8 mouse cellular contexts compared by ENCODE assay signal in genomic region chr10:128185959-128186358, GRCm38 (mm10). TPM values are rescaled to one million over a fixed set of nuclear protein-coding genes. Genes with fewer than 3 reads are reported as not detected.
DNase-seq lines count a peak whose midpoint lies in the region; ATAC-seq and TF ChIP-seq lines count a peak whose summit lies in the region.

No protein-coding gene starts in this region.

- DNase-seq in forebrain, embryonic 10.5 days (ENCODE audit: extremely low spot score, low spot score), result peak; percentile 85
- peak; percentile 69 to 80 for DNase-seq in cerebellum, adult 2 months
- DNase-seq in gastrocnemius, adult 2 months, result peak; percentile 85
- DNase-seq in left cerebral cortex, adult 8-10 months (ENCODE audit: low spot score in 2 of 2), result peak; percentile 36 to 53
- DNase-seq in spleen, adult 2 months (ENCODE audit: low read depth in 1 of 2, low spot score in 2 of 2), result peak; percentile 65 to 67

- intact Hi-C loops in gastrocnemius, adult 2 months (cut with DNase I), result loop anchor here (2.0 to 10.0 kb wide), 2 partner anchors 95 to 231 kb away; partner anchors contain the start of gene Baz2a

- no peaks in the 10 kb centered on the region for H3K27me3 ChIP-seq in forebrain, embryonic 10.5 days (ENCODE audit: poor library complexity, severe bottlenecking)
- H3K27me3 ChIP-seq in forebrain, embryonic 16.5 days (replicated peaks; ENCODE audit: control insufficient read depth, insufficient read depth, low read length), result no peaks in the 10 kb centered on the region
- no peaks in the 10 kb centered on the region for H3K27me3 ChIP-seq in cerebellum, adult 2 months (ENCODE audit: control insufficient read depth, insufficient read depth, low read length)
- H3K27me3 ChIP-seq in spleen, adult 2 months (ENCODE audit: control insufficient read depth, insufficient read depth, low read length), result no peaks in the 10 kb centered on the region

- H3K9me3 ChIP-seq in forebrain, embryonic 10.5 days, result no peaks in the 10 kb centered on the region
- H3K9me3 ChIP-seq in forebrain, embryonic 16.5 days (ENCODE audit: control insufficient read depth, low read length), result no peaks in the 10 kb centered on the region

- H3K36me3 ChIP-seq in forebrain, embryonic 10.5 days (replicated peaks), result no peaks in the 10 kb centered on the region
- H3K36me3 ChIP-seq in forebrain, embryonic 16.5 days (ENCODE audit: control insufficient read depth, insufficient read depth), result no peaks in the 10 kb centered on the region
- no peaks in the 10 kb centered on the region for H3K36me3 ChIP-seq in spleen, adult 2 months (ENCODE audit: control insufficient read depth, insufficient read depth, low read length)

- no peak overlapping the region for H3K4me2 ChIP-seq in forebrain, embryonic 16.5 days (ENCODE audit: low read length)

- TF ChIP-seq POLR2A in cerebellum, adult 2 months (IDR thresholded peaks at IDR 0.05; ENCODE audit: borderline replicate concordance, insufficient read depth, low read length), result no peak
- TF ChIP-seq POLR2A in spleen, adult 2 months (IDR thresholded peaks at IDR 0.05; ENCODE audit: low read depth, low read length), result no peak

- no peak overlapping the region for H3K27ac ChIP-seq in forebrain, embryonic 10.5 days
- no peak overlapping the region for H3K27ac ChIP-seq in forebrain, embryonic 16.5 days (ENCODE audit: low read length)
- no peak overlapping the region for H3K27ac ChIP-seq in cerebellum, adult 2 months (ENCODE audit: insufficient read depth, low read length)
- peak overlapping the region; percentile 62 for H3K27ac ChIP-seq in gastrocnemius, adult 2 months
- H3K27ac ChIP-seq in spleen, adult 2 months (ENCODE audit: insufficient read depth, low read length), result no peak overlapping the region

- H3K9ac ChIP-seq in forebrain, embryonic 16.5 days (replicated peaks; ENCODE audit: low read depth, low read length), result no peak overlapping the region

- no peak overlapping the region for H3K4me3 ChIP-seq in forebrain, embryonic 10.5 days
- H3K4me3 ChIP-seq in forebrain, embryonic 16.5 days (replicated peaks; ENCODE audit: low read length), result no peak overlapping the region
- H3K4me3 ChIP-seq in cerebellum, adult 2 months (replicated peaks; ENCODE audit: insufficient read depth, low read depth, low read length), result no peak overlapping the region
- no peak overlapping the region for H3K4me3 ChIP-seq in gastrocnemius, adult 2 months
- no peak overlapping the region for H3K4me3 ChIP-seq in spleen, adult 2 months (ENCODE audit: extremely low read depth, insufficient read depth, insufficient read length)

- no peaks in the 10 kb centered on the region for H3K4me1 ChIP-seq in forebrain, embryonic 10.5 days
- H3K4me1 ChIP-seq in forebrain, embryonic 16.5 days (replicated peaks; ENCODE audit: control insufficient read depth, insufficient read depth, low read length), result no peaks in the 10 kb centered on the region
- no peaks in the 10 kb centered on the region for H3K4me1 ChIP-seq in cerebellum, adult 2 months (ENCODE audit: control insufficient read depth, insufficient read depth, low read length)
- no peaks in the 10 kb centered on the region for H3K4me1 ChIP-seq in spleen, adult 2 months (ENCODE audit: control insufficient read depth, insufficient read depth, insufficient read length)

- WGBS in forebrain, embryonic 10.5 days, result 44% methylated on average over 2 of the region's 2 CpGs
- WGBS in forebrain, embryonic 16.5 days, result 50% methylated on average over 2 of the region's 2 CpGs
- whole genome bisulfite sequencing in cerebellum, adult 2 months, result 53% methylated on average over 2 of the region's 2 CpGs
- WGBS in spleen, adult 2 months, result 54% methylated on average over 2 of the region's 2 CpGs

- peak; percentile 91 for TF ChIP-seq CTCF in cerebellum, adult 2 months (IDR thresholded peaks at IDR 0.05; ENCODE audit: borderline replicate concordance, insufficient read depth, low read depth, low read length)
- peak; percentile 98 for TF ChIP-seq CTCF in gastrocnemius, adult 2 months (IDR thresholded peaks at IDR 0.05)
- TF ChIP-seq CTCF in spleen, adult 2 months (IDR thresholded peaks at IDR 0.05; ENCODE audit: extremely low read depth, insufficient read depth, insufficient read length, insufficient replicate concordance), result peak; percentile 75; the same call in 1 of the 2 replicates

- ATAC-seq in forebrain, embryonic 16.5 days, result no peak
- peak; percentile 84 for ATAC-seq in inflammation-experienced regulatory T-cells, adult 6 months
- ATAC-seq in megakaryocyte-erythroid progenitor cell, adult 5-6 weeks (replicated peaks; ENCODE audit: low FRiP score, low TSS enrichment, poor library complexity, severe bottlenecking), result peak; percentile 69

RNA-seq across cellular contexts. Expression of gene Rbms2, which starts 5.9 kb away (rescaled TPM):
- polyA plus RNA-seq in forebrain, embryonic 10.5 days (2016; fragmentation: Nextera tagmentation; extraction: Ambion mirVana), result 26.6 and 28.6 TPM in 2 replicates
- polyA plus RNA-seq in forebrain, embryonic 16.5 days (2015; fragmentation: Nextera tagmentation; extraction: Ambion mirVana), result 8.5 and 9.5 TPM in 2 replicates
- 23.5 and 23.7 TPM in 2 replicates for polyA plus RNA-seq in cerebellum, adult 2 months (2012; rRNA removed)
- 10 to 100 TPM; 51.8 to 71.2 TPM for total RNA-seq in gastrocnemius, adult 2 months (2021)
- 10 to 100 TPM; 24.7 to 29.4 (median 27.8) TPM for polyA plus RNA-seq in inflammation-experienced regulatory T-cells, adult 6 months (2017; shearing (Covaris generic))
- total RNA-seq in left cerebral cortex, adult 8-10 months (2022), result 10 to 100 TPM; 14.3 to 18.7 (median 17.1) TPM
- total RNA-seq in megakaryocyte-erythroid progenitor cell, adult 5-6 weeks (2014; fragmentation: Nextera tagmentation), result 25.2 and 31.5 TPM in 2 replicates
- 9.1 and 10.9 TPM in 2 replicates for total RNA-seq in megakaryocyte-erythroid progenitor cell, adult 5-6 weeks (2017)
- 30.0 and 37.0 TPM in 2 replicates for polyA plus RNA-seq in spleen, adult 2 months (2012; rRNA removed)

RNA-seq across cellular contexts. Expression of gene Gls2, which starts 8.3 kb away (rescaled TPM):
- polyA plus RNA-seq in forebrain, embryonic 10.5 days (2016; fragmentation: Nextera tagmentation; extraction: Ambion mirVana), result 1.5 and 2.3 TPM in 2 replicates
- polyA plus RNA-seq in forebrain, embryonic 16.5 days (2015; fragmentation: Nextera tagmentation; extraction: Ambion mirVana), result 0.68 and 1.1 TPM in 2 replicates
- 68.3 and 77.7 TPM in 2 replicates for polyA plus RNA-seq in cerebellum, adult 2 months (2012; rRNA removed)
- total RNA-seq in gastrocnemius, adult 2 months (2021), result under 1 TPM; 0.59 to 0.67 TPM
- polyA plus RNA-seq in inflammation-experienced regulatory T-cells, adult 6 months (2017; shearing (Covaris generic)), result under 1 TPM in 2 of 3 experiments, not detected in 1; 0.28 to 0.58 TPM
- 10 to 100 TPM; 32.6 to 36.0 (median 34.0) TPM for total RNA-seq in left cerebral cortex, adult 8-10 months (2022)
- 8.8 and 15.0 TPM in 2 replicates for total RNA-seq in megakaryocyte-erythroid progenitor cell, adult 5-6 weeks (2014; fragmentation: Nextera tagmentation)
- total RNA-seq in megakaryocyte-erythroid progenitor cell, adult 5-6 weeks (2017), result 9.1 and 16.7 TPM in 2 replicates
- 4.7 and 6.6 TPM in 2 replicates for polyA plus RNA-seq in spleen, adult 2 months (2012; rRNA removed)

RNA-seq across cellular contexts. Expression of gene Spryd4, which starts 25.6 kb away (rescaled TPM):
- polyA plus RNA-seq in forebrain, embryonic 10.5 days (2016; fragmentation: Nextera tagmentation; extraction: Ambion mirVana), result 29.9 and 32.3 TPM in 2 replicates
- polyA plus RNA-seq in forebrain, embryonic 16.5 days (2015; fragmentation: Nextera tagmentation; extraction: Ambion mirVana), result 16.6 and 18.0 TPM in 2 replicates
- polyA plus RNA-seq in cerebellum, adult 2 months (2012; rRNA removed), result 13.5 and 15.6 TPM in 2 replicates
- 10 to 100 TPM; 29.5 to 36.4 TPM for total RNA-seq in gastrocnemius, adult 2 months (2021)
- 10 to 100 TPM in 2 of 3 experiments, 1 to 10 TPM in 1; 7.1 to 13.6 (median 13.5) TPM for polyA plus RNA-seq in inflammation-experienced regulatory T-cells, adult 6 months (2017; shearing (Covaris generic))
- 1 to 10 TPM; 8.4 to 9.4 (median 9.2) TPM for total RNA-seq in left cerebral cortex, adult 8-10 months (2022)
- 37.3 and 44.4 TPM in 2 replicates for total RNA-seq in megakaryocyte-erythroid progenitor cell, adult 5-6 weeks (2014; fragmentation: Nextera tagmentation)
- total RNA-seq in megakaryocyte-erythroid progenitor cell, adult 5-6 weeks (2017), result 31.2 and 39.7 TPM in 2 replicates
- polyA plus RNA-seq in spleen, adult 2 months (2012; rRNA removed), result 6.0 and 7.6 TPM in 2 replicates

RNA-seq across cellular contexts. Expression of gene Mip, which starts 39.7 kb away (rescaled TPM):
- 0.55 and 0.69 TPM in 2 replicates for polyA plus RNA-seq in forebrain, embryonic 10.5 days (2016; fragmentation: Nextera tagmentation; extraction: Ambion mirVana)
- polyA plus RNA-seq in forebrain, embryonic 16.5 days (2015; fragmentation: Nextera tagmentation; extraction: Ambion mirVana), result not detected in 2 replicates
- polyA plus RNA-seq in cerebellum, adult 2 months (2012; rRNA removed), result not detected in 2 replicates
- total RNA-seq in gastrocnemius, adult 2 months (2021), result not detected
- polyA plus RNA-seq in inflammation-experienced regulatory T-cells, adult 6 months (2017; shearing (Covaris generic)), result not detected
- total RNA-seq in left cerebral cortex, adult 8-10 months (2022), result not detected
- total RNA-seq in megakaryocyte-erythroid progenitor cell, adult 5-6 weeks (2014; fragmentation: Nextera tagmentation), result 0.74 TPM in 1 of 2 replicates, not detected in the other
- total RNA-seq in megakaryocyte-erythroid progenitor cell, adult 5-6 weeks (2017), result 1.6 TPM in 1 of 2 replicates, not detected in the other
- 0.08 TPM in 1 of 2 replicates, not detected in the other for polyA plus RNA-seq in spleen, adult 2 months (2012; rRNA removed)

RNA-seq across cellular contexts. Expression of gene Timeless, which starts 45.9 kb away (rescaled TPM):
- 108 and 112 TPM in 2 replicates for polyA plus RNA-seq in forebrain, embryonic 10.5 days (2016; fragmentation: Nextera tagmentation; extraction: Ambion mirVana)
- 29.4 and 32.2 TPM in 2 replicates for polyA plus RNA-seq in forebrain, embryonic 16.5 days (2015; fragmentation: Nextera tagmentation; extraction: Ambion mirVana)
- 6.3 and 6.6 TPM in 2 replicates for polyA plus RNA-seq in cerebellum, adult 2 months (2012; rRNA removed)
- total RNA-seq in gastrocnemius, adult 2 months (2021), result 1 to 10 TPM; 1.8 to 2.5 TPM
- polyA plus RNA-seq in inflammation-experienced regulatory T-cells, adult 6 months (2017; shearing (Covaris generic)), result 10 to 100 TPM; 23.2 to 45.9 (median 27.2) TPM
- total RNA-seq in left cerebral cortex, adult 8-10 months (2022), result 1 to 10 TPM; 6.4 to 9.9 (median 7.8) TPM
- total RNA-seq in megakaryocyte-erythroid progenitor cell, adult 5-6 weeks (2014; fragmentation: Nextera tagmentation), result 104 and 125 TPM in 2 replicates
- 105 and 128 TPM in 2 replicates for total RNA-seq in megakaryocyte-erythroid progenitor cell, adult 5-6 weeks (2017)
- 4.8 and 6.7 TPM in 2 replicates for polyA plus RNA-seq in spleen, adult 2 months (2012; rRNA removed)
